Mouse (Mus musculus): ENCODE results near the gene Cwc22. TPM values are rescaled to one million over a fixed set of nuclear protein-coding genes. Genes with fewer than 3 reads are reported as not detected.

Cwc22 gene
- polyA plus RNA-seq, 1 experiment from 2014 or later, result 27.4 TPM

- H3K27ac ChIP-seq (ENCODE audit: low read length), result no peak overlapping the region
- H3K4me1 ChIP-seq (replicated peaks; ENCODE audit: control insufficient read depth, insufficient read depth, low read length), result peaks cover 3% of the 10 kb centered on the region
- H3K4me3 ChIP-seq (replicated peaks; ENCODE audit: low read length), result no peak overlapping the region
- H3K9ac ChIP-seq (replicated peaks; ENCODE audit: low read depth, low read length), result no peak overlapping the region
- no peaks in the 10 kb centered on the region for H3K9me3 ChIP-seq (ENCODE audit: control insufficient read depth, low read length)
- ATAC-seq, result no peak
- 69% methylated on average over 1 of the region's 1 CpGs for whole genome bisulfite sequencing
- H3K36me3 ChIP-seq (ENCODE audit: control insufficient read depth, insufficient read depth), result no peaks in the 10 kb centered on the region
- no peak overlapping the region for H3K4me2 ChIP-seq (ENCODE audit: low read length)
- no peaks in the 10 kb centered on the region for H3K27me3 ChIP-seq (replicated peaks; ENCODE audit: control insufficient read depth, insufficient read depth, low read length)
Measured at GRCm38 (mm10) chr2:77950111-77950510, 3.9 kb upstream of the Cwc22 start.

GRCm38 (mm10) chr2:77949521-77949920 lies 3.3 kb upstream of the Cwc22 start:
- Histone ChIP-seq H3K27me3 (replicated peaks; ENCODE audit: control insufficient read depth, insufficient read depth, low read length) (no peaks in the 10 kb centered on the region), H3K4me1 (replicated peaks; ENCODE audit: control insufficient read depth, insufficient read depth, low read length) (peaks cover 9% of the 10 kb centered on the region), H3K9me3 (ENCODE audit: control insufficient read depth, low read length) (no peaks in the 10 kb centered on the region), H3K4me2 (ENCODE audit: low read length) (no peak overlapping the region), H3K36me3 (ENCODE audit: control insufficient read depth, insufficient read depth) (no peaks in the 10 kb centered on the region), H3K27ac (ENCODE audit: low read length) (no peak overlapping the region), H3K9ac (replicated peaks; ENCODE audit: low read depth, low read length) (no peak overlapping the region), H3K4me3 (replicated peaks; ENCODE audit: low read length) (no peak overlapping the region)
- 88% methylated on average over 1 of the region's 1 CpGs for WGBS
- ATAC-seq, result no peak

GRCm38 (mm10) chr2:77948921-77949320 lies 2.7 kb upstream of the Cwc22 start:
- Histone ChIP-seq H3K4me2 (ENCODE audit: low read length) (no peak overlapping the region), H3K4me1 (replicated peaks; ENCODE audit: control insufficient read depth, insufficient read depth, low read length) (peaks cover 13% of the 10 kb centered on the region), H3K27ac (ENCODE audit: low read length) (no peak overlapping the region), H3K36me3 (ENCODE audit: control insufficient read depth, insufficient read depth) (no peaks in the 10 kb centered on the region), H3K9me3 (ENCODE audit: control insufficient read depth, low read length) (no peaks in the 10 kb centered on the region), H3K9ac (replicated peaks; ENCODE audit: low read depth, low read length) (no peak overlapping the region), H3K27me3 (replicated peaks; ENCODE audit: control insufficient read depth, insufficient read depth, low read length) (no peaks in the 10 kb centered on the region), H3K4me3 (replicated peaks; ENCODE audit: low read length) (no peak overlapping the region)
- no peak for ATAC-seq
- WGBS, result 98% methylated on average over 2 of the region's 2 CpGs

- no peaks in the 10 kb centered on the region for H3K36me3 ChIP-seq (ENCODE audit: control insufficient read depth, insufficient read depth)
- 89% methylated on average over 1 of the region's 1 CpGs for WGBS
- no peaks in the 10 kb centered on the region for H3K9me3 ChIP-seq (ENCODE audit: control insufficient read depth, low read length)
- no peak overlapping the region for H3K9ac ChIP-seq (replicated peaks; ENCODE audit: low read depth, low read length)
- H3K4me3 ChIP-seq (replicated peaks; ENCODE audit: low read length), result no peak overlapping the region
- no peak overlapping the region for H3K4me2 ChIP-seq (ENCODE audit: low read length)
- H3K27me3 ChIP-seq (replicated peaks; ENCODE audit: control insufficient read depth, insufficient read depth, low read length), result no peaks in the 10 kb centered on the region
- no peak for ATAC-seq
- H3K4me1 ChIP-seq (replicated peaks; ENCODE audit: control insufficient read depth, insufficient read depth, low read length), result peaks cover 13% of the 10 kb centered on the region
- H3K27ac ChIP-seq (ENCODE audit: low read length), result no peak overlapping the region
Measured at GRCm38 (mm10) chr2:77948126-77948525, 2.0 kb upstream of the Cwc22 start.

- H3K4me3 ChIP-seq (replicated peaks; ENCODE audit: low read length), result no peak overlapping the region
- no peaks in the 10 kb centered on the region for H3K36me3 ChIP-seq (ENCODE audit: control insufficient read depth, insufficient read depth)
- H3K27ac ChIP-seq (ENCODE audit: low read length), result no peak overlapping the region
- no peak overlapping the region for H3K4me2 ChIP-seq (ENCODE audit: low read length)
- no peak overlapping the region for H3K9ac ChIP-seq (replicated peaks; ENCODE audit: low read depth, low read length)
- no peaks in the 10 kb centered on the region for H3K27me3 ChIP-seq (replicated peaks; ENCODE audit: control insufficient read depth, insufficient read depth, low read length)
- no peak for ATAC-seq
- 72% methylated on average over 3 of the region's 3 CpGs for WGBS
- H3K4me1 ChIP-seq (replicated peaks; ENCODE audit: control insufficient read depth, insufficient read depth, low read length), result peaks cover 13% of the 10 kb centered on the region
- no peaks in the 10 kb centered on the region for H3K9me3 ChIP-seq (ENCODE audit: control insufficient read depth, low read length)
Measured at GRCm38 (mm10) chr2:77947161-77947870, 1.1 kb upstream of the Cwc22 start.

GRCm38 (mm10) chr2:77944860-77945595 lies 1.1 kb downstream of the Cwc22 start:
- Histone ChIP-seq H3K27ac (ENCODE audit: low read length) (no peak overlapping the region), H3K36me3 (ENCODE audit: control insufficient read depth, insufficient read depth) (no peaks in the 10 kb centered on the region), H3K4me1 (replicated peaks; ENCODE audit: control insufficient read depth, insufficient read depth, low read length) (peaks cover 13% of the 10 kb centered on the region), H3K9ac (replicated peaks; ENCODE audit: low read depth, low read length) (peak overlapping the region; percentile 87), H3K4me3 (replicated peaks; ENCODE audit: low read length) (peak overlapping the region; percentile 83), H3K27me3 (replicated peaks; ENCODE audit: control insufficient read depth, insufficient read depth, low read length) (no peaks in the 10 kb centered on the region), H3K4me2 (ENCODE audit: low read length) (peak overlapping the region; percentile 92), H3K9me3 (ENCODE audit: control insufficient read depth, low read length) (no peaks in the 10 kb centered on the region)
- no peak for ATAC-seq
- WGBS, result 50% methylated on average over 8 of the region's 8 CpGs

- Histone ChIP-seq H3K4me3 (replicated peaks; ENCODE audit: low read length) (no peak overlapping the region), H3K9ac (replicated peaks; ENCODE audit: low read depth, low read length) (no peak overlapping the region), H3K4me1 (replicated peaks; ENCODE audit: control insufficient read depth, insufficient read depth, low read length) (peaks cover 13% of the 10 kb centered on the region), H3K27ac (ENCODE audit: low read length) (no peak overlapping the region), H3K36me3 (ENCODE audit: control insufficient read depth, insufficient read depth) (no peaks in the 10 kb centered on the region), H3K9me3 (ENCODE audit: control insufficient read depth, low read length) (no peaks in the 10 kb centered on the region), H3K27me3 (replicated peaks; ENCODE audit: control insufficient read depth, insufficient read depth, low read length) (no peaks in the 10 kb centered on the region), H3K4me2 (ENCODE audit: low read length) (no peak overlapping the region)
- ATAC-seq, result no peak
- WGBS, result 93% methylated on average over 5 of the region's 5 CpGs
Measured at GRCm38 (mm10) chr2:77944281-77944680, 1.9 kb downstream of the Cwc22 start.

- Histone ChIP-seq H3K9me3 (ENCODE audit: control insufficient read depth, low read length) (no peaks in the 10 kb centered on the region), H3K27me3 (replicated peaks; ENCODE audit: control insufficient read depth, insufficient read depth, low read length) (no peaks in the 10 kb centered on the region), H3K4me2 (ENCODE audit: low read length) (no peak overlapping the region), H3K36me3 (ENCODE audit: control insufficient read depth, insufficient read depth) (no peaks in the 10 kb centered on the region), H3K4me3 (replicated peaks; ENCODE audit: low read length) (no peak overlapping the region), H3K27ac (ENCODE audit: low read length) (no peak overlapping the region), H3K9ac (replicated peaks; ENCODE audit: low read depth, low read length) (no peak overlapping the region), H3K4me1 (replicated peaks; ENCODE audit: control insufficient read depth, insufficient read depth, low read length) (peaks cover 13% of the 10 kb centered on the region)
- WGBS, result 89% methylated on average over 2 of the region's 2 CpGs
- no peak for ATAC-seq
Measured at GRCm38 (mm10) chr2:77941944-77942343, 4.2 kb downstream of the Cwc22 start.

GRCm38 (mm10) chr2:77938317-77938716 lies 7.9 kb downstream of the Cwc22 start:
- Histone ChIP-seq H3K27me3 (replicated peaks; ENCODE audit: control insufficient read depth, insufficient read depth, low read length) (no peaks in the 10 kb centered on the region), H3K9me3 (ENCODE audit: control insufficient read depth, low read length) (no peaks in the 10 kb centered on the region), H3K4me3 (replicated peaks; ENCODE audit: low read length) (no peak overlapping the region), H3K27ac (ENCODE audit: low read length) (no peak overlapping the region), H3K9ac (replicated peaks; ENCODE audit: low read depth, low read length) (no peak overlapping the region), H3K36me3 (ENCODE audit: control insufficient read depth, insufficient read depth) (peaks cover 6% of the 10 kb centered on the region), H3K4me2 (ENCODE audit: low read length) (no peak overlapping the region), H3K4me1 (replicated peaks; ENCODE audit: control insufficient read depth, insufficient read depth, low read length) (no peaks in the 10 kb centered on the region)
- 94% methylated on average over 4 of the region's 4 CpGs for WGBS
- ATAC-seq, result no peak
